Mouse (Mus musculus): Measurements from ENCODE around the gene Fcer1g. TPM values are rescaled to one million over a fixed set of nuclear protein-coding genes. Genes with fewer than 3 reads are reported as not detected.
A peak's percentile ranks its signal among the peaks of the same experiment; 100 is the strongest.

Fcer1g gene
- total RNA-seq, 2 experiments from 2014 or later: 10.2 to 11.6 TPM

GRCm38 (mm10) chr1:171223168-171223567 lies 11.0 kb downstream of the Fcer1g start:
- intact Hi-C loops (cut with DNase I): loop anchor here (2.0 kb wide), 2 partner anchors 16 to 34 kb away; no protein-coding TSS in a partner anchor

GRCm38 (mm10) chr1:171222238-171223155 lies 11.7 kb downstream of the Fcer1g start, which contains the start of gene Tomm40l:
Tomm40l (minus strand) TSS chr1:171222514.
- DNase-seq: peak; percentile 87 to 88
- intact Hi-C loops (cut with DNase I): loop anchor here (2.0 kb wide), 2 partner anchors 16 to 34 kb away; no protein-coding TSS in a partner anchor

More at GRCm38 (mm10) chr1:171223168-171223567, 11.0 kb downstream of the Fcer1g start:
- no peak for DNase-seq

GRCm38 (mm10) chr1:171221281-171222193 lies 12.6 kb downstream of the Fcer1g start:
- DNase-seq: no peak

GRCm38 (mm10) chr1:171220871-171221270 lies 13.3 kb downstream of the Fcer1g start:
- intact Hi-C loops (cut with DNase I): loop anchor here (1.0 to 2.0 kb wide), 2 partner anchors 57 to 104 kb away; no protein-coding TSS in a partner anchor

More at GRCm38 (mm10) chr1:171221281-171222193, 12.6 kb downstream of the Fcer1g start:
- intact Hi-C loops (cut with DNase I): loop anchor here (1.0 to 2.0 kb wide), 4 partner anchors 17 to 105 kb away; no protein-coding TSS in a partner anchor

GRCm38 (mm10) chr1:171216241-171216955 lies 17.8 kb downstream of the Fcer1g start:
- intact Hi-C loops (cut with DNase I): no loop called here

More at GRCm38 (mm10) chr1:171220871-171221270, 13.3 kb downstream of the Fcer1g start:
- peak; percentile 88 to 92 for DNase-seq

GRCm38 (mm10) chr1:171213801-171214496 lies 20.2 kb downstream of the Fcer1g start, which contains the start of gene Nr1i3:
Nr1i3 (plus strand) TSS chr1:171213970.
- intact Hi-C loops (cut with DNase I): no loop called here
- DNase-seq: no peak

More at GRCm38 (mm10) chr1:171216241-171216955, 17.8 kb downstream of the Fcer1g start:
- DNase-seq: no peak

GRCm38 (mm10) chr1:171212854-171213253 lies 21.3 kb downstream of the Fcer1g start:
- intact Hi-C loops (cut with DNase I): no loop called here
- DNase-seq: no peak

- no peak for DNase-seq
- intact Hi-C loops (cut with DNase I): no loop called here
Measured at GRCm38 (mm10) chr1:171209409-171209808, 24.8 kb downstream of the Fcer1g start.

GRCm38 (mm10) chr1:171205704-171206493 lies 28.3 kb downstream of the Fcer1g start:
- no peak for DNase-seq
- intact Hi-C loops (cut with DNase I): no loop called here

- no peak for DNase-seq
- intact Hi-C loops (cut with DNase I): no loop called here
Measured at GRCm38 (mm10) chr1:171204249-171204644, 29.9 kb downstream of the Fcer1g start.

- intact Hi-C loops (cut with DNase I): no loop called here
- DNase-seq: no peak
Measured at GRCm38 (mm10) chr1:171203471-171204248, 30.5 kb downstream of the Fcer1g start.

GRCm38 (mm10) chr1:171200769-171201168 lies 33.4 kb downstream of the Fcer1g start:
- DNase-seq: no peak
- intact Hi-C loops (cut with DNase I): no loop called here

- intact Hi-C loops (cut with DNase I): no loop called here
- no peak for DNase-seq
Measured at GRCm38 (mm10) chr1:171199532-171199931, 34.6 kb downstream of the Fcer1g start.

GRCm38 (mm10) chr1:171195887-171196397 lies 38.2 kb downstream of the Fcer1g start, which contains the start of gene Pcp4l1:
Pcp4l1 (minus strand) TSS chr1:171196268.
- DNase-seq: peak; percentile 76 to 79
- intact Hi-C loops (cut with DNase I): no loop called here

GRCm38 (mm10) chr1:171195046-171195822 lies 38.9 kb downstream of the Fcer1g start:
- intact Hi-C loops (cut with DNase I): no loop called here
- no peak for DNase-seq
